Mouse (Mus musculus): ENCODE measurements at regions not wholly inside any gene's neighbourhood (a gene's known extent, or its start where the extent isn't known, plus 50 kb on each side); places are given as distances from the start of the nearest gene placed in this dataset.

GRCm38 (mm10) chr5:12233377-12234096 is 149.6 kb upstream of the Sema3d start:
- no peak for DNase-seq

- no peak for DNase-seq
Measured at GRCm38 (mm10) chr5:12243179-12243805, 139.9 kb upstream of the Sema3d start.

- no peak for DNase-seq
Measured at GRCm38 (mm10) chr5:12293685-12294084, 89.5 kb upstream of the Sema3d start.

- DNase-seq, result no peak
Measured at GRCm38 (mm10) chr5:12297331-12297730, 85.9 kb upstream of the Sema3d start.

GRCm38 (mm10) chr5:12301833-12302808 is 81.1 kb upstream of the Sema3d start:
- DNase-seq, result no peak

GRCm38 (mm10) chr5:12309408-12309807 is 73.8 kb upstream of the Sema3d start:
- DNase-seq, result no peak

- DNase-seq, result no peak
Measured at GRCm38 (mm10) chr5:12332648-12333305, 50.4 kb upstream of the Sema3d start.
